19 mouse cellular contexts compared by ENCODE assay signal in genomic region chr8:79984946-79985345, GRCm38 (mm10).
"Had no signal": no experiment of that assay in that cellular context is flagged by ENCODE, and none has a peak within 500 bp of the region (broad histone marks: within the 10 kb centered on the region; RNA-seq: fewer than 3 reads in every experiment).

No protein-coding gene starts in this region.

- DNase-seq: kidney, adult 18-20 months; kidney, adult 9 months; kidney, postnatal 14 days; kidney, postnatal 4 days; liver; lung, adult 18-20 months; lung, postnatal 14 days; lung, postnatal 4 days; right cerebral cortex, adult 18-20 months; right cerebral cortex, postnatal 14 days; thymus, adult 18-20 months; thymus, postnatal 36 days had no signal

- ATAC-seq: liver, embryonic 12.5 days had no signal

- H3K27me3 ChIP-seq: liver, embryonic 12.5 days; liver, embryonic 15.5 days; midbrain, embryonic 12.5 days; neural tube, embryonic 12.5 days; neural tube, embryonic 15.5 days had no signal

- H3K4me1 ChIP-seq: liver, embryonic 12.5 days; liver, embryonic 15.5 days; midbrain, embryonic 12.5 days; neural tube, embryonic 12.5 days; neural tube, embryonic 15.5 days had no signal

- H3K4me3 ChIP-seq: limb, embryonic 10.5 days; limb, embryonic 13.5 days; liver, embryonic 12.5 days; liver, embryonic 15.5 days; midbrain, embryonic 12.5 days; neural tube, embryonic 12.5 days; neural tube, embryonic 15.5 days had no signal

- H3K9me3 ChIP-seq: limb, embryonic 10.5 days; limb, embryonic 13.5 days; liver, embryonic 12.5 days; liver, embryonic 15.5 days; midbrain, embryonic 12.5 days; neural tube, embryonic 12.5 days; neural tube, embryonic 15.5 days had no signal

- H3K9ac ChIP-seq: limb, embryonic 13.5 days; liver, embryonic 12.5 days; liver, embryonic 15.5 days; midbrain, embryonic 12.5 days; neural tube, embryonic 12.5 days; neural tube, embryonic 15.5 days had no signal

- H3K4me2 ChIP-seq: limb, embryonic 13.5 days; liver, embryonic 12.5 days; liver, embryonic 15.5 days; midbrain, embryonic 12.5 days; neural tube, embryonic 12.5 days; neural tube, embryonic 15.5 days had no signal

- H3K27ac ChIP-seq: limb, embryonic 10.5 days; limb, embryonic 13.5 days; liver, embryonic 12.5 days; liver, embryonic 15.5 days; midbrain, embryonic 12.5 days; neural tube, embryonic 12.5 days; neural tube, embryonic 15.5 days had no signal

- H3K36me3 ChIP-seq: limb, embryonic 10.5 days; liver, embryonic 12.5 days; liver, embryonic 15.5 days; midbrain, embryonic 12.5 days; neural tube, embryonic 12.5 days; neural tube, embryonic 15.5 days had no signal
